Mouse (Mus musculus): Measurements from ENCODE around the gene Myh7b. TPM values are rescaled to one million over a fixed set of nuclear protein-coding genes. Genes with fewer than 3 reads are reported as not detected.

Myh7b gene
- polyA plus RNA-seq, 1 experiment from 2014 or later: 0.77 TPM

- H3K9me3 ChIP-seq (ENCODE audit: control insufficient read depth, low read length): no peaks in the 10 kb centered on the region
- 62% methylated on average over 3 of the region's 3 CpGs for WGBS
- H3K4me1 ChIP-seq (ENCODE audit: control insufficient read depth, insufficient read depth, low read length): no peaks in the 10 kb centered on the region
- H3K9ac ChIP-seq (ENCODE audit: low read depth, low read length): no peak overlapping the region
- no peaks in the 10 kb centered on the region for H3K27me3 ChIP-seq (replicated peaks; ENCODE audit: control insufficient read depth, insufficient read depth, low read length)
- no peak overlapping the region for H3K4me2 ChIP-seq (ENCODE audit: low read depth, low read length)
- H3K36me3 ChIP-seq (ENCODE audit: control insufficient read depth, insufficient read depth, low read length): no peaks in the 10 kb centered on the region
- no peak for ATAC-seq
- H3K27ac ChIP-seq (ENCODE audit: low read length): no peak overlapping the region
- no peak overlapping the region for H3K4me3 ChIP-seq (ENCODE audit: low read length)
These were observed 72.1 kb downstream of the Myh7b start for GRCm38 (mm10) chr2:155683137-155683536.

- no peaks in the 10 kb centered on the region for H3K36me3 ChIP-seq (ENCODE audit: control insufficient read depth, insufficient read depth, low read length)
- ATAC-seq: no peak
These were observed 72.8 kb downstream of the Myh7b start for GRCm38 (mm10) chr2:155683821-155684220.

More at GRCm38 (mm10) chr2:155683821-155684220, 72.8 kb downstream of the Myh7b start:
- Histone ChIP-seq H3K4me1 (ENCODE audit: control insufficient read depth, insufficient read depth, low read length) (no peaks in the 10 kb centered on the region), H3K4me2 (ENCODE audit: low read depth, low read length) (no peak overlapping the region), H3K27ac (ENCODE audit: low read length) (no peak overlapping the region), H3K9me3 (ENCODE audit: control insufficient read depth, low read length) (no peaks in the 10 kb centered on the region), H3K4me3 (ENCODE audit: low read length) (no peak overlapping the region), H3K27me3 (replicated peaks; ENCODE audit: control insufficient read depth, insufficient read depth, low read length) (no peaks in the 10 kb centered on the region), H3K9ac (ENCODE audit: low read depth, low read length) (no peak overlapping the region)
- 93% methylated on average over 5 of the region's 5 CpGs for WGBS

MicroRNA genes within 50 kb of the gene (microRNA counts, 519-probe panel; counts per million panel counts)
- 1,606 counts per million, percentile 17 among the panel's probes with 10 or more counts for microRNA mmu-miR-499

Small RNA genes lying within 50 kb of the gene (microRNA-seq; reads per million reads assigned to microRNA genes)
- gene Mir499: 25.5 reads per million, percentile 32 among the genes with 10 or more reads in this experiment

Other genes starting within 250 kb of the Myh7b start
- 21.2 and 25.1 TPM in 2 replicates for gene Trp53inp2, start 230.2 kb upstream of the Myh7b start, polyA plus RNA-seq (2015; fragmentation: Nextera tagmentation; extraction: Ambion mirVana)
- 11.5 and 13.0 TPM in 2 replicates for gene Ncoa6, start 137.3 kb upstream of the Myh7b start, polyA plus RNA-seq (2015; fragmentation: Nextera tagmentation; extraction: Ambion mirVana)
- 25.8 and 29.8 TPM in 2 replicates for gene Acss2, start 93.3 kb upstream of the Myh7b start, polyA plus RNA-seq (2015; fragmentation: Nextera tagmentation; extraction: Ambion mirVana)
- gene Ggt7, start 93.0 kb upstream of the Myh7b start, polyA plus RNA-seq (2015; fragmentation: Nextera tagmentation; extraction: Ambion mirVana): 4.0 and 4.2 TPM in 2 replicates
- gene Gss, start 18.4 kb upstream of the Myh7b start, polyA plus RNA-seq (2015; fragmentation: Nextera tagmentation; extraction: Ambion mirVana): 143 and 158 TPM in 2 replicates
- 99.3 and 103 TPM in 2 replicates for gene Trpc4ap, start 81.2 kb downstream of the Myh7b start, polyA plus RNA-seq (2015; fragmentation: Nextera tagmentation; extraction: Ambion mirVana)
- 85.7 and 94.6 TPM in 2 replicates for gene Edem2, start 118.3 kb downstream of the Myh7b start, polyA plus RNA-seq (2015; fragmentation: Nextera tagmentation; extraction: Ambion mirVana)
- gene Gm17581, start 124.7 kb downstream of the Myh7b start, polyA plus RNA-seq (2015; fragmentation: Nextera tagmentation; extraction: Ambion mirVana): not detected in 2 replicates
- gene Procr, start 139.9 kb downstream of the Myh7b start, polyA plus RNA-seq (2015; fragmentation: Nextera tagmentation; extraction: Ambion mirVana): 20.4 and 20.8 TPM in 2 replicates
- 0.18 and 0.21 TPM in 2 replicates for gene Mmp24, start 164.1 kb downstream of the Myh7b start, polyA plus RNA-seq (2015; fragmentation: Nextera tagmentation; extraction: Ambion mirVana)
- gene BC029722, start 208.2 kb downstream of the Myh7b start, polyA plus RNA-seq (2015; fragmentation: Nextera tagmentation; extraction: Ambion mirVana): 27.4 and 30.0 TPM in 2 replicates
- 279 and 287 TPM in 2 replicates for gene Eif6, start 215.7 kb downstream of the Myh7b start, polyA plus RNA-seq (2015; fragmentation: Nextera tagmentation; extraction: Ambion mirVana)
- gene Fam83c, start 223.6 kb downstream of the Myh7b start, polyA plus RNA-seq (2015; fragmentation: Nextera tagmentation; extraction: Ambion mirVana): 0.33 and 0.35 TPM in 2 replicates